Mouse (Mus musculus): ENCODE results near the gene Adtrp.

Gene Adtrp

DNA sequence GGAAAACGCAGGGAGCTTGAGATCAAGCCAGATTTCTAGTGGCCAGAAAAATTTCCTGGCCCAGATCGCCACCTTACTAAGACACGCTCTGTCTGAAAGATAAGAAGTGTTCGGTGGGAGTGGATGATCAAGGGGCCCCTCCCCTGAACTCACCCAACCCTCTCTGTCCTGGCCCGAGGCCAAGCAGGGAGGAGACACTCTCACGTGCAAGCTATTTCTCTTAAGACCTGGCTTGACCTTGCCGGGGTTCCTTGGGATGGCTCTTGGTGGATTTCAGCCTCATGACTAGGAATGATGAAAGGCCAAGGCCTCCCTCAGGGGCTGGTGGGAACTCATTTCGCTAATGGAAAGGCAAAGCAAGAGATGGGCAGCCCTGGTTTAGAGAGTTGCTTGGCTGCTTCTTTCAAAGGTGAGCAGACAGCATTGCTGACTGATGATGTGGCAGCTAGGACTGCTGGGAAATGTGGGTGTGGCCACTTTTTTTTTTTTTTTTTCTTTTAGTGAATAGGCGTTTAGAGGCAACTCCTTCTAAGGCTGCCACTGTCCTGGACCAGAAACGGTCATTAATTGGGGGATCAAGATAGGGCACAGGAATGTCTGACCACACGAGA, at the start of gene Adtrp:
Gene Adtrp (minus strand): TSS at position 169 of the 611 bp plus-strand sequence.
- peak; percentile 15 for DNase-seq

DNA sequence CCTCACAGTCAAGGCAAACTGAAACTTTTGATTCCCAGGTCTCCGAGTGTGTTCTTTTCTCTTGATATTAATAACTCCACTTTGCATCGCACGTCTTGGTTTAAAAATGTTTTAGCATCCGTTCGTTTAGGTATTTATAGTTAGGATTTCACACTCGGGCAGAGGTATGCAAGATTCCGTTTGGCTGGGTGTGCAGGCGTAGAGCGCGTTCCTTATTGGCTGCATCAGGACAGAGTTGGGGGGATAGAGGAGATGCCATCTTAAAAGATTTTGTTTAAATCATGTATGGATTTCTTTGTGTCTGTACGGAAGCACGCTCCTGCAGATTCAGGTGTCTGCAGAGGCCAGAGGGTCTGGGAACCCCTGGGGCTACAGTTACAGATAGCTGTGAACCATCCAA, 44.5 kb upstream of the Adtrp start:
- DNase-seq: no peak

DNA sequence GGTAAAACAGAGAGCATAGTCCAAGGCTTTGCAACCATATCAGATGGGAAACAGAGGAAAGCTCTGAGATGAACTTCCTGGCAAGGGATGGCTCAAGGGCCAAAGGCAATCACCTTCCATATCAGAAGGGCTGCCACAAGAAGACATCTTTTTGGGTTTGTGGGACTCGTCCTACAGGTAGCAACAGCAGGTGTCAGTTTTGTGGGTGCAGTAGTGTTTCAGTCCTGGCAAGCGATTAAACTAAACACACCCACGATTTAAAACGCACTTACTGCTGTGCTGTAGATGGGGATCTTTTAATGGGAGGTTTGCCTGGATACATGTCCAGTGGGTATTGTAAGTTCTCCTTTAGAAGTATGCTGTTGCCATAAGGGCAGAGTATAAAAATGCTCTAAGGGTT, 43.1 kb upstream of the Adtrp start:
- DNase-seq: no peak

DNA sequence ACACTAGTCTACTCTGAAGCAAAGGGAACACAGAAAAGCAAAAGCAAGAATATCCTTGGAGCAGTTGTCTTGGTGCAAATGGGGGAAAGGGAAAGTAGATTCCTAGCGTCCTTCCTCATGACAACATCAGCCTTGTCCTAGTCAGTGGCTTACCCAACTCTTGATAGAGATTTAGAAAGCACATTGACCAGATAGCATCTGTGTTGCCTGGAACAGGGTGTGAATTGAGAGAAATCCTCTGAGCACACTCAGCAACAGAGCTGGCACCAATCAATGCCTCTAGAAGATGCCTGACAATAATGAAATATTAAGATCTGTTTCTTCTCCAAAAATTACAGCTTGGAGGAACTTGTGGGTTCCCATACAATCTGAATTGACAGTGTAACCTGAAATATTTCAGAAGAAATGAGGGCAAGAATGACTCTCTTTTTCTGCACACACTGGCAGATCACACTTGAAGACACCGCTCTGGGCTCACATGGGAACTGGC, 42.7 kb upstream of the Adtrp start:
- DNase-seq: no peak

DNA sequence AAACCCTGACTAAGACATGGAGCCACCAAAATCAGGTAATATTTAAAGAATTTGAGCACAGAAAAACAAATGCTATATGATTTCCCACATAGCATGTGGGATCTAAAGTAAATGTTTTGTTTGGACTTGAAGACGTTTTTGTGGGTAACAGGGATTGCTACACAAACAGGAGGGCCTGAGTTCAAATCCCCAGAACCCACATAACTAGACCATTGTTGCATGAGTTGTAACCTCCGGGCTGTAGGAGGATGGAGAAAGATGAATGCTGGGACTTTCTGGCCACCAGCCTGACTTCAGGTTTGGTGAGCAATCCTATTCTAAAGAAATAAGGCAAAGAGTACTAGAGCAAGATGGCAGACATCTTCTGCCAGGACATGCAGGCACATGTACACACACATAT, 41.2 kb upstream of the Adtrp start:
- DNase-seq: no peak

GRCm38 (mm10) chr13:41886120-41886519, 38.6 kb upstream of the Adtrp start:
- no peak for DNase-seq

DNA sequence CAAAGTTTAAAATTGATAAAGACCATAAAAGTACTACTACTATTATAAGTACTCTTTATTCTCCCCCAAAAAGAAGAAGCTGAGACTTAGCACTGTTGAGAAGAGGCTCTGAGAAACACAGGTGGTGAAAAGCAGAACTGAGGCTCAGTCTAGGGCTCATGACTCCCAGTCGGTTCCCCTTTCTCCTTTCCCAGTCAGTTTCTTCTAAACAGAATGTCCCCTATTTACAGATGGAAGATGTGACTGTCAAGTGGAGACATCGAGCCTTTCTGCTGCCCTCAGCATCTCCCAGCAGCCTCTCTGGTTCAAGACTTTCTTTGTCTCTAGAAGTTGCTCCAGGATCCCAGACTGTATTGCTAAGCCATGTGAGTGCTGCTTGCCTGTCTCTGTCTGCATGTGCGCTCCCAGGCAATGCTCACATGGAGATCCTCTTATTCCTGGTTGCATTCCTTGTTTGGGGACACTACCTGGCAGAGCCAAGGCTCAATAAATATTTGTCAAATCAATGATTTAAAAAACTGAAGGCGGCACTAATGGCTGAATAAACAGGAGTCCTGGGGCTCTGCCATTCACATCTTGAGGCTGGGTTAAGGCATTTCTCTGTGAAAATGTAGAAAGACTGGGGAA, 36.3 kb upstream of the Adtrp start:
- no peak for DNase-seq

GRCm38 (mm10) chr13:41881201-41881600, 33.7 kb upstream of the Adtrp start:
- DNase-seq: peak; percentile 14

DNA sequence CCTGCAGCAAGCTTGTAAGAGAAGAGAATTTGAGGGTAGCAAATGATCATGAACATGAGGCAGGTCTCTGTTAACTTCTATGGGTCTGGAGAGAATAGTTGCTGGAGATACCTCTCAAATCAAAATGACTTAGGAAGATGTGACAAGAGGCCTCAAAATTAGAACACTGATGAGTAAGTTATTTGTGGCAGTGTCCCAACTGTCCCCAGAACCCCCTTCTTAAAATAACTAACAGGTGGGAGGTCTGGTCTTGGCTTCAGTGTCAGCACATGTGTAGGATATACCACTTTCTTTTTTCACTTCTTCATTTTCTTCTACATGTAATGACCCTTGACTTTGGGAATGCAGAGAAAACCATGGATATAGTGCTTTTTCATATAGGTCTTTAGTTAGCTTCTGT, 33.0 kb upstream of the Adtrp start:
- no peak for DNase-seq

- DNase-seq: no peak
Observed at GRCm38 (mm10) chr13:41872686-41873085, 25.2 kb upstream of the Adtrp start.

GRCm38 (mm10) chr13:41872161-41872562, 24.7 kb upstream of the Adtrp start:
- DNase-seq: no peak

- no peak for DNase-seq
Observed at GRCm38 (mm10) chr13:41867533-41867932, 20.0 kb upstream of the Adtrp start.

DNA sequence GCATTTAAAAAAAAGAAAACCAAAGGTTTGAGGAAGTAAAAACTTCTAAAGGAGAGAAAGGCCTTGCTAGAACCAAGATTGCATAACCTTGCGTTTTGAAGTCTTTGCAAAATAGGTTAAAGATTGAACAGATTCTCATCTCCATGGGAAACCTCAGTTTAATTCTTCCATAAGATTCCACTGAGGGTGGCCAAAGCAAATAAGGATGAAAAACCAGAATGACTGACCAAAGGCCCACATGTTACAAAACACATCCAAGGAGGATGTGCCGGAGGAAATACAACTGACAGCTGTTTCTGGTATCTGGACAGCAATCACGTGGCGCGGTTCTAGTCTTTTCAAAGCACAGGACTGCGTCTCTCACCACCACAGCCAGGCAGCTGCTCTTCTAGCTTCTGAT, 18.1 kb upstream of the Adtrp start:
- DNase-seq: peak; percentile 46

- peak; percentile 42 for DNase-seq
Observed at GRCm38 (mm10) chr13:41865071-41865470, 17.6 kb upstream of the Adtrp start.

DNA sequence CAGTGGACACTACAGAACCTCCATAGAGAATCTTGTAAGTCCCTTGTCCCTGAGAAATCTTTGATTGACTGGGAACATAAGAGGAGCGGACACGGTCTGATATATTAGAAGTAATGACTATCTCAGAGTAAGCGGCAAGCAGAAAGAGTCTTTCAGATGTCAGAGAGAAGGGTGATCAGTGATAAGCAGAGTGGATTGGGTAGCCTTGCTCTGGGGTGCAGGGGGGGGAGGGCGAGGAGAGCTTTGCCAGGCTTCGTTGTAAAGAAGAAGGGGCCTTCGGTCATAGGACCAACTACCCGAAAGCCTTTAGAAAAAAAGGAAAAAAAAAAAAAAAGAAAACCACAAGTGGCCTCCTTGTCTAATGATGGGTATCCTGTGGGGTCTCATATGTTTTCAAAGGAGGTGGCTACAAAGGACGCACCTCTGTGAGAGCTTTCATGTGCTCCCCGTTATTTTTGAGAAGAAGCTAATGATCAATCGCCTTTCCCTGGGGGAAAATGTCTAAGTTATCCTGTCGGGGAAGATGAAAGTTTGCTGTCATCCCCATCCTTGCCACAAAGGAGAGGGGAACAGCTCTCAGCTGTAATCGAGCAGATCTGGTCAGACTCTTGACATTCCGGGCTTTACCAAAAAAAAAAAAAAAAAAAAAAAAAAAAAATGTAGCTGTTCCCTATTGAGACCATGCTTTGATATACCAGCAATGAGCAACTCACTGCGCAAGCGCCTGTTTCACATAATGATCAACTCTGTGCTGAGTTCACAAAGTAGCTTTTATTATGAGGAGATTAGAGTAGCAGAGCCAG, 13.3 kb upstream of the Adtrp start:
- DNase-seq: no peak

DNA sequence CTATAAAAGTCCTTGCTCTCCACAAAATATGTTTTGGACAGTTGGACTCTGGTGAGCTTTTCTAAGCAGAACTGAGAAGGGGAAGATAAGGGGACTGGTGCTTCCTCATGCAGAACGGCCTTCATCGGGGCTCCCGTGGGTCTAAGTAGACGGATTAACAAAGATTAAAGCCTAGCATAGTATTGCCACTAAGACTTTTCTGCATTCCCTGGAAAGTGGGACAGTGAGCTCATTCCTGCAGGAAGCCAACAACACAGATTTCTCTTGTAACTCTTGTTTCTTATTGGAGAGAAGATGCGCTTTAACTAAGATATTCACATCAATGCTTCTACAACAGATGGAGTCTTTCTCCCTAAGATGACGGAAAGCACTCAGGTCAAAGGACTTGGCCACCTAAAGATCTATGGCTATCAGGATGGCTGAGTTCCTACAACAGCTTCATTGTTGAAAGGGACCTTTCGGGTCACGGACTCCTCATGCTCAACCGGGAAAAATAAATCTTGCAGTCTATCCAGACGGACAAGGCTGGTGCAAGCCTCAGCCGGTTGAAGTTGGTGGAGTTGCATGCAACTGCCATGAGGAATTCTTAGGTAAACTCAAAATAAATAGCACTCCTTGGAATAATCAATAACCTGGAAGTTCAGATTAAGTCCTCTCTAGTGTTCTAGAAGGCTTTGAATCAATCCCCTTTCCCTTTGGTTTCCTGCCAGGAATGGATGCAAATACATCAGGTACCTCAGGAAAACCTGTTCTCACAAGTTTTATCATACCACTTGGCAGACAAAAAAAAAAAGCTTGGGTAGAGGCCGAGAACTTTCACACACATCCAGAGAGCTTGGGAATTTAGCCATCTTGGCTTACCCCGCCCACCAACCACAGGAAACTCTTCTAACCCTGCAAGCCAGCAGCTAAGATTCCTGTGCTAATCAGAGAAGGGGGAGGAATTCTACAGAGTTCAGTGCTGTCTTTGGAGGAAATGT, 8.0 kb upstream of the Adtrp start:
- DNase-seq: peak; percentile 12

- no peak for DNase-seq
Observed at GRCm38 (mm10) chr13:41850727-41851378, 3.4 kb upstream of the Adtrp start.

- DNase-seq: no peak
Observed at GRCm38 (mm10) chr13:41846516-41846915, 968 bp downstream of the Adtrp start.

GRCm38 (mm10) chr13:41845013-41845412, 2.5 kb downstream of the Adtrp start:
- DNase-seq: no peak

GRCm38 (mm10) chr13:41844071-41844470, 3.4 kb downstream of the Adtrp start:
- DNase-seq: peak; percentile 26

DNA sequence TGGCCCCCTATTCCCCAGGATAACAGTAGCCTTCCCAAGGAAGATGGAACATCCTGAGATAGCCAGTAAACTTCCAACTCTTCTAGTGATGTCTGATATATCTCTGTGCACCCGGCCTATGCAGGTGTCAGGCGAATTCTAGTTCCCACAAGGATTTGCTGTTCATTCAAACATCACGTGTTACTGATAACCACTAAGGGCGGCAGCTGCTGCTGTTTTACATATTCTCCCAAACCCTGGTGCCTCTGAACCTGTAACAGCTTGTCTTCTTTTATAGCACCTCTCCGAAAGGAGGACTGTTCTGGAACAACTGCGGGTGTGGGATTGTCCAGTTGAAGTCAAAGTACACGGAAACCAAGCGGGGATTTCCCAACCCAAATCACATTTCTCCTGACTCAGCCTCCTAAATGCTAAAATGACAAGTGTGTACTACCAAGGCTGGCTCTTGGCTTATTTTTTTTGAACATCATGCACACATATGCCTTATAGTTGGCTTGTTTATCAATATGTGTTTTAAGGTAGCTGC, 13.8 kb downstream of the Adtrp start:
- DNase-seq: no peak

- DNase-seq: peak; percentile 90
Observed at GRCm38 (mm10) chr13:41828296-41828754, 19.2 kb downstream of the Adtrp start.

Data from kidney, adult 11 months (tissue).